Mouse (Mus musculus): Measurements from ENCODE around the gene Galnt10. TPM values are rescaled to one million over a fixed set of nuclear protein-coding genes. Genes with fewer than 3 reads are reported as not detected.

Gene Galnt10
- polyA plus RNA-seq, 1 experiment from 2014 or later, result 19.3 TPM

DNA sequence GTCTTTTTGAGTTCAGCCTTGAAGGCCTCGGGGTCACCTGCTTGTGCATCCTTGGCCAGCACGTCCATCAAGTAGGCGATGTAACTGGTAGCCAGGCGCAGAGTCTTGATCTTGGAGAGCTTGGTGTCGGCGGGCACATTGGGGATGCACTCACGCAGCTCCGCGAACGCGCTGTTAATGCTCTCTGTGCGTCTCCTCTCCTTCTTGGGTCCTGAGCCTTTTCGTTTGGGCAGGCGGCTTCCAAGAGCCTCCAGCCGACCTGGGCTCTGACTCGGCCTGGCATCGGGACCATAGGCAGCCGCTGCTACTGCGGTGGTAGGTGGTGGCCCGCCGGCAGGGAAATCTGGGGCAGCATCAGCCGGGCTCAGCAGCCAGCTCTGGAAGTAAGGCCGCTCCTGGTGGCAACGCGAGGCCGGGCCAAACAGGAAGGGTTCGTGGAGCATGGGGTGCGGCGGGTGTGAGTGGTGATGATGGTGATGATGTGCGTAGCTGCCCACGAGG lies 186.1 kb downstream of the Galnt10 start:
- H3K27ac ChIP-seq, result peak overlapping the region; percentile 76

GRCm38 (mm10) chr11:57831861-57832260 lies 186.6 kb downstream of the Galnt10 start:
- peaks cover 74% of the 10 kb centered on the region for H3K27me3 ChIP-seq (replicated peaks)
- no peaks in the 10 kb centered on the region for H3K9me3 ChIP-seq
- peak; percentile 67 for ATAC-seq
- H3K4me2 ChIP-seq (replicated peaks), result peak overlapping the region; percentile 73
- H3K9ac ChIP-seq, result peak overlapping the region; percentile 50
- WGBS, result 26% methylated on average over 16 of the region's 16 CpGs
- peaks cover 19% of the 10 kb centered on the region for H3K4me1 ChIP-seq (replicated peaks)
- peak overlapping the region; percentile 44 for H3K4me3 ChIP-seq (replicated peaks)
- no peaks in the 10 kb centered on the region for H3K36me3 ChIP-seq
- peak overlapping the region; percentile 76 for H3K27ac ChIP-seq

More for the DNA sequence above, 186.1 kb downstream of the Galnt10 start:
- Histone ChIP-seq H3K4me1 (replicated peaks) (peaks cover 14% of the 10 kb centered on the region), H3K36me3 (no peaks in the 10 kb centered on the region), H3K9ac (peak overlapping the region; percentile 50), H3K4me3 (replicated peaks) (peak overlapping the region; percentile 44), H3K27me3 (replicated peaks) (peaks cover 71% of the 10 kb centered on the region), H3K4me2 (replicated peaks) (peak overlapping the region; percentile 73), H3K9me3 (no peaks in the 10 kb centered on the region)
- no peak for ATAC-seq
- WGBS, result 11% methylated on average over 31 of the region's 31 CpGs

GRCm38 (mm10) chr11:57832552-57833201 lies 187.4 kb downstream of the Galnt10 start, which contains the start of gene Hand1:
Hand1 (minus strand) TSS chr11:57832818.
- 35% methylated on average over 23 of the region's 23 CpGs for WGBS
- no peak for ATAC-seq
- Histone ChIP-seq H3K27me3 (replicated peaks) (peaks cover 73% of the 10 kb centered on the region), H3K4me1 (replicated peaks) (peaks cover 19% of the 10 kb centered on the region), H3K9ac (peak within 1 kb of the TSS; percentile 50), H3K4me3 (replicated peaks) (peak within 1 kb of the TSS; percentile 44), H3K27ac (peak within 1 kb of the TSS; percentile 76), H3K36me3 (no peaks in the 10 kb centered on the region), H3K4me2 (replicated peaks) (peak within 1 kb of the TSS; percentile 73), H3K9me3 (no peaks in the 10 kb centered on the region)

- ATAC-seq, result no peak
- 18% methylated on average over 30 of the region's 30 CpGs for WGBS
- no peaks in the 10 kb centered on the region for H3K36me3 ChIP-seq
- no peaks in the 10 kb centered on the region for H3K9me3 ChIP-seq
- peaks cover 75% of the 10 kb centered on the region for H3K27me3 ChIP-seq (replicated peaks)
- H3K4me2 ChIP-seq (replicated peaks), result peak overlapping the region; percentile 46
- H3K4me1 ChIP-seq (replicated peaks), result peaks cover 19% of the 10 kb centered on the region
- peak overlapping the region; percentile 13 for H3K9ac ChIP-seq
- peak overlapping the region; percentile 25 for H3K4me3 ChIP-seq (replicated peaks)
- peak overlapping the region; percentile 68 for H3K27ac ChIP-seq
These were observed 188.2 kb downstream of the Galnt10 start for GRCm38 (mm10) chr11:57833296-57833977.

- Histone ChIP-seq H3K4me1 (replicated peaks) (peaks cover 19% of the 10 kb centered on the region), H3K36me3 (no peaks in the 10 kb centered on the region), H3K9me3 (no peaks in the 10 kb centered on the region), H3K9ac (peak overlapping the region; percentile 13; the same call in 1 of the 2 replicates), H3K4me3 (replicated peaks) (peak overlapping the region; percentile 25), H3K27ac (0 out of 2 replicates have a peak overlapping the region, but pooled peaks have one; percentile 68), H3K4me2 (replicated peaks) (peak overlapping the region; percentile 46), H3K27me3 (replicated peaks) (peaks cover 74% of the 10 kb centered on the region)
- WGBS, result 37% methylated on average over 6 of the region's 6 CpGs
- ATAC-seq, result no peak
These were observed 188.8 kb downstream of the Galnt10 start for GRCm38 (mm10) chr11:57834031-57834430.

DNA sequence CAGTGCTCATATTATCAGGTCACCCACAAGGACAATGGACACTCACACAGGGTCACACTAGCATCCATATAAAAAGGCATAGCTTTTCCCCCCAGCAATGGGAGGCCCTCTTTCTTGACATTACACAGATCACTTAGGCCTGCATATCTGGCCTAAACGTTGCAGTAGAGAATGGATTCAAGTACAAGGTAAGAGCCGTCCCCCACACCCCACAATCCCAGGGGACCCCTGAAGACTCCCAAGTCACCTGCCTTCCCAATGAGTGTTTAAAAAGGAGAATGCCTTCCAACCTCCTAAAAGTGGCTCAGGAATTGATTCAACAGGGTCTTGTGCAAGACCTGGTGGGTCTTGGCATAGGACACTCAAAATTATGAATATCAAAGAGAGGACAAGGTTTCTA lies 190.1 kb downstream of the Galnt10 start:
- H3K27ac ChIP-seq, result no peak overlapping the region
- H3K9me3 ChIP-seq, result no peaks in the 10 kb centered on the region
- no peak overlapping the region for H3K4me3 ChIP-seq (replicated peaks)
- ATAC-seq, result no peak
- H3K4me1 ChIP-seq (replicated peaks), result peaks cover 13% of the 10 kb centered on the region
- no peaks in the 10 kb centered on the region for H3K36me3 ChIP-seq
- 30% methylated on average over 2 of the region's 2 CpGs for WGBS
- peak overlapping the region; percentile 12; the same call in 1 of the 2 replicates for H3K4me2 ChIP-seq (replicated peaks)
- H3K9ac ChIP-seq, result no peak overlapping the region
- peaks cover 74% of the 10 kb centered on the region for H3K27me3 ChIP-seq (replicated peaks)

- H3K4me3 ChIP-seq (replicated peaks), result no peak overlapping the region
- peaks cover 13% of the 10 kb centered on the region for H3K4me1 ChIP-seq (replicated peaks)
- peaks cover 71% of the 10 kb centered on the region for H3K27me3 ChIP-seq (replicated peaks)
- H3K36me3 ChIP-seq, result no peaks in the 10 kb centered on the region
- peak overlapping the region; percentile 52; the same call in 1 of the 2 replicates for H3K4me2 ChIP-seq (replicated peaks)
- no peak for ATAC-seq
- no peaks in the 10 kb centered on the region for H3K9me3 ChIP-seq
- no peak overlapping the region for H3K9ac ChIP-seq
- WGBS, result 37% methylated on average over 3 of the region's 3 CpGs
- peak overlapping the region; percentile 64; the same call in 1 of the 2 replicates for H3K27ac ChIP-seq
These were observed 190.7 kb downstream of the Galnt10 start for GRCm38 (mm10) chr11:57835931-57836330.

DNA sequence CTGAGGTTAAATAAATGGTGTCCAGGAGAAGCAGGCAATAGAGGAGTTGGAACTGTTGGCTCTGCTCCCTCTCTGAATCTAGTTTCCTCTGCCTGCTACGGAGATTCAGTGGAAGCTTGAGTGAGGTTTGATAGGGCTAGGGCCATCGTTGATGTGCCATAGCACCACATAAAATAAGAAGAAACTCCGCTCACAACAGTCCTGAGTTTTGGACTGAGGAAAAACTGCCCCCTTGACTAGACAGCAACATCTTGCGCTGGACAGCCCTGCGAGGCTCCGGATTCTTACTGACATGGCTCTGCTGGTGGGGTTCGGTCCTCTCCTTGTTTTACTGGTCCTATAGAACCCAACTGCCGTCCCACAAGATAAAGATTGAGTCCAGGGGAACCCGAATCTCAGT lies 191.2 kb downstream of the Galnt10 start:
- H3K4me3 ChIP-seq (replicated peaks), result 0 out of 2 replicates have a peak overlapping the region, but pooled peaks have one; percentile 9
- H3K27ac ChIP-seq, result peak overlapping the region; percentile 64
- WGBS, result 23% methylated on average over 9 of the region's 9 CpGs
- H3K27me3 ChIP-seq (replicated peaks), result peaks cover 71% of the 10 kb centered on the region
- H3K4me2 ChIP-seq (replicated peaks), result peak overlapping the region; percentile 52
- no peaks in the 10 kb centered on the region for H3K9me3 ChIP-seq
- H3K9ac ChIP-seq, result no peak overlapping the region
- H3K36me3 ChIP-seq, result no peaks in the 10 kb centered on the region
- peaks cover 13% of the 10 kb centered on the region for H3K4me1 ChIP-seq (replicated peaks)
- no peak; the same call in 1 of the 2 replicates for ATAC-seq

Other genes with a start within 250 kb of the Galnt10 start
- gene Fam114a2, start 126.8 kb upstream of the Galnt10 start, polyA plus RNA-seq (2015; fragmentation: Nextera tagmentation; extraction: Ambion mirVana), result 81.4 and 83.0 TPM in 2 replicates
- 33.5 and 39.5 TPM in 2 replicates for gene Mfap3, start 126.8 kb upstream of the Galnt10 start, polyA plus RNA-seq (2015; fragmentation: Nextera tagmentation; extraction: Ambion mirVana)
- gene Sap30l, start 156.2 kb downstream of the Galnt10 start, polyA plus RNA-seq (2015; fragmentation: Nextera tagmentation; extraction: Ambion mirVana), result 11.2 and 12.0 TPM in 2 replicates
- gene Hand1, start 187.4 kb downstream of the Galnt10 start, polyA plus RNA-seq (2015; fragmentation: Nextera tagmentation; extraction: Ambion mirVana), result 25.9 and 27.5 TPM in 2 replicates

Data from intestine, embryonic 15.5 days (tissue).